Mouse (Mus musculus) liver (tissue): ENCODE results near the gene Hipk2.
A peak's percentile ranks its signal among the peaks of the same experiment; 100 is the strongest.

Experiments used
- DNase-seq: peaks from one replicate; pipeline ENCODE4 v3.0.0-alpha.2; 2020; ENCODE audit warnings: mixed read lengths

The Hipk2 gene

GRCm38 (mm10) chr6:38876071-38876911, at the start of gene Hipk2:
Hipk2 (minus strand) TSS chr6:38876165.
- peak; percentile 88 for DNase-seq

GRCm38 (mm10) chr6:38925719-38926118, 49.8 kb upstream of the Hipk2 start:
- peak; percentile 79 for DNase-seq

GRCm38 (mm10) chr6:38923870-38924817, 48.2 kb upstream of the Hipk2 start:
- DNase-seq = peak; percentile 95

GRCm38 (mm10) chr6:38923450-38923849, 47.5 kb upstream of the Hipk2 start:
- DNase-seq = no peak

GRCm38 (mm10) chr6:38922517-38922916, 46.6 kb upstream of the Hipk2 start:
- DNase-seq = no peak

- peak; percentile 88 for DNase-seq
Observed at GRCm38 (mm10) chr6:38921810-38922116, 45.8 kb upstream of the Hipk2 start.

- DNase-seq = peak; percentile 90
Observed at GRCm38 (mm10) chr6:38921095-38921809, 45.3 kb upstream of the Hipk2 start.

- no peak for DNase-seq
Observed at GRCm38 (mm10) chr6:38920141-38920540, 44.2 kb upstream of the Hipk2 start.

- no peak for DNase-seq
Observed at GRCm38 (mm10) chr6:38919135-38919740, 43.3 kb upstream of the Hipk2 start.

GRCm38 (mm10) chr6:38918728-38919127, 42.8 kb upstream of the Hipk2 start:
- DNase-seq = no peak

GRCm38 (mm10) chr6:38917415-38917814, 41.5 kb upstream of the Hipk2 start:
- no peak for DNase-seq

GRCm38 (mm10) chr6:38916571-38916970, 40.6 kb upstream of the Hipk2 start:
- peak; percentile 59 for DNase-seq

- DNase-seq = no peak
Observed at GRCm38 (mm10) chr6:38915776-38916175, 39.8 kb upstream of the Hipk2 start.

GRCm38 (mm10) chr6:38914181-38914580, 38.2 kb upstream of the Hipk2 start:
- no peak for DNase-seq

- no peak for DNase-seq
Observed at GRCm38 (mm10) chr6:38913386-38914042, 37.5 kb upstream of the Hipk2 start.

- DNase-seq = peak; percentile 39
Observed at GRCm38 (mm10) chr6:38912845-38913244, 36.9 kb upstream of the Hipk2 start.

GRCm38 (mm10) chr6:38912121-38912660, 36.2 kb upstream of the Hipk2 start:
- DNase-seq = peak; percentile 73

- DNase-seq = peak; percentile 90
Observed at GRCm38 (mm10) chr6:38910828-38911559, 35.0 kb upstream of the Hipk2 start.

GRCm38 (mm10) chr6:38908401-38908800, 32.4 kb upstream of the Hipk2 start:
- no peak for DNase-seq

GRCm38 (mm10) chr6:38906005-38906404, 30.0 kb upstream of the Hipk2 start:
- no peak for DNase-seq
